Mouse (Mus musculus) MEL (cell line): Measurements from ENCODE around the gene Tenm3. TPM values are rescaled to one million over a fixed set of nuclear protein-coding genes. Genes with fewer than 3 reads are reported as not detected.

Source experiments
- DNase-seq: peaks from one replicate; pipeline ENCODE4 v3.0.0; 2011; ENCODE audit warnings: low read depth, low spot score
- H3K27ac ChIP-seq: 2 replicates; pipeline ENCODE4 v1.5.1; 2012; ENCODE audit warnings: low read depth, mild to moderate bottlenecking, control low read depth, low read length, moderate library complexity; ENCODE audit not compliant: control insufficient read depth
- H3K27me3 ChIP-seq, 2 experiments: fragments of 150-350 bp in 1 of 2; sonication (generic) in 1 of 2; 2 replicates each; pipeline ENCODE4 v1.6.1; 2012; ENCODE audit warnings: low read length in 2 of 2, mild to moderate bottlenecking in 2 of 2, improper control_type of control experiment in 1 of 2, moderate library complexity in 1 of 2; ENCODE audit not compliant: insufficient read depth in 2 of 2, control insufficient read depth in 1 of 2
- H3K36me3 ChIP-seq, 2 experiments: 2 replicates each; pipeline ENCODE4 v1.6.1; 2012 to 2014; ENCODE audit warnings: low read length in 2 of 2, improper control_type of control experiment in 1 of 2, inconsistent platforms in 1 of 2, mild to moderate bottlenecking in 1 of 2; ENCODE audit not compliant: insufficient read depth in 2 of 2, control insufficient read depth in 1 of 2
- H3K4me1 ChIP-seq, 2 experiments: fragments of 150-350 bp in 1 of 2; sonication (generic) in 1 of 2; 2 replicates each; pipeline ENCODE4 v1.6.1; 2012; ENCODE audit warnings: low read length in 2 of 2, improper control_type of control experiment in 1 of 2, mild to moderate bottlenecking in 1 of 2; ENCODE audit not compliant: insufficient read depth in 2 of 2, control insufficient read depth in 1 of 2
- H3K4me3 ChIP-seq, 2 experiments: fragments of 150-350 bp in 1 of 2; sonication (generic) in 1 of 2; 2 replicates each; pipeline ENCODE4 v1.5.1; 2012; ENCODE audit warnings: low read depth in 2 of 2, low read length in 2 of 2, mild to moderate bottlenecking in 2 of 2, moderate library complexity in 2 of 2, control low read depth in 1 of 2, improper control_type of control experiment in 1 of 2; ENCODE audit not compliant: control insufficient read depth in 1 of 2, insufficient read depth in 1 of 2
- H3K79me2 ChIP-seq: 2 replicates; pipeline ENCODE4 v1.6.1; 2012; ENCODE audit warnings: mild to moderate bottlenecking, low read length, moderate library complexity; ENCODE audit not compliant: control insufficient read depth, poor library complexity, insufficient read depth
- H3K9ac ChIP-seq: 2 replicates; pipeline ENCODE4 v1.6.1; 2012; ENCODE audit warnings: low read depth, mild to moderate bottlenecking, control low read depth, low read length, moderate library complexity; ENCODE audit not compliant: control insufficient read depth, poor library complexity, severe bottlenecking
- H3K9me3 ChIP-seq: fragments of 150-350 bp; sonication (generic); replicated peaks from 2 replicates; pipeline ENCODE4 v1.6.1; 2012; ENCODE audit warnings: mild to moderate bottlenecking, low read length, improper control_type of control experiment, moderate library complexity; ENCODE audit not compliant: insufficient read depth
- CHD1 ChIP-seq: IDR thresholded peaks from 2 replicates; pipeline ENCODE4 v1.6.1; 2012; ENCODE audit warnings: low read depth, mild to moderate bottlenecking, inconsistent platforms, low read length, improper control_type of control experiment
- CTCF ChIP-seq, 3 experiments: IDR thresholded peaks in 2 of 3; conservative IDR thresholded peaks in 1 of 3; 2 replicates each; pipeline ENCODE4 v1.5.1; 2011 to 2012; ENCODE audit warnings: low read length in 3 of 3, low read depth in 2 of 3, mild to moderate bottlenecking in 2 of 3, improper control_type of control experiment in 1 of 3, inconsistent platforms in 1 of 3, mixed read lengths in 1 of 3, moderate library complexity in 1 of 3; ENCODE audit not compliant: control insufficient read depth in 1 of 3, insufficient read depth in 1 of 3, poor library complexity in 1 of 3, severe bottlenecking in 1 of 3
- E2F4 ChIP-seq: IDR thresholded peaks from 2 replicates; pipeline ENCODE4 v1.6.1; 2011; ENCODE audit warnings: low read depth, low read length, improper control_type of control experiment, borderline replicate concordance
- ETS1 ChIP-seq: IDR thresholded peaks from 2 replicates; pipeline ENCODE4 v1.6.1; 2012; ENCODE audit warnings: low read depth, mild to moderate bottlenecking, inconsistent platforms, low read length, improper control_type of control experiment, moderate library complexity
- GABPA ChIP-seq: IDR thresholded peaks from 2 replicates; pipeline ENCODE4 v1.6.1; 2012; ENCODE audit warnings: low read depth, mild to moderate bottlenecking, inconsistent platforms, low read length, improper control_type of control experiment, moderate library complexity
- GATA1 ChIP-seq: IDR thresholded peaks from 2 replicates; pipeline ENCODE4 v1.6.1; 2011; ENCODE audit warnings: low read depth, low read length, improper control_type of control experiment
- HCFC1 ChIP-seq: IDR thresholded peaks from 2 replicates; pipeline ENCODE4 v1.6.1; 2012; ENCODE audit warnings: low read depth, mild to moderate bottlenecking, inconsistent platforms, low read length, improper control_type of control experiment, moderate library complexity
- JUND ChIP-seq: IDR thresholded peaks from 2 replicates; pipeline ENCODE4 v1.6.1; 2011; ENCODE audit warnings: low read depth, mild to moderate bottlenecking, improper control_type of control experiment, low read length
- MAFK ChIP-seq: IDR thresholded peaks from 2 replicates; pipeline ENCODE4 v1.6.1; 2011; ENCODE audit warnings: low read depth, mild to moderate bottlenecking, low read length, improper control_type of control experiment, borderline replicate concordance
- MEF2A ChIP-seq: IDR thresholded peaks from 2 replicates; pipeline ENCODE4 v1.6.1; 2014; ENCODE audit warnings: low read depth, mild to moderate bottlenecking, inconsistent platforms, low read length, improper control_type of control experiment; ENCODE audit not compliant: poor library complexity, insufficient replicate concordance, severe bottlenecking; ENCODE audit errors: extremely low read depth
- MXI1 ChIP-seq: IDR thresholded peaks from 2 replicates; pipeline ENCODE4 v1.6.1; 2011; ENCODE audit warnings: mild to moderate bottlenecking, low read depth, low read length, improper control_type of control experiment
- NELFE ChIP-seq: IDR thresholded peaks from 2 replicates; pipeline ENCODE4 v1.6.1; 2011; ENCODE audit warnings: low read depth, low read length, improper control_type of control experiment
- RAD21 ChIP-seq: IDR thresholded peaks from 2 replicates; pipeline ENCODE4 v1.6.1; 2011; ENCODE audit warnings: mild to moderate bottlenecking, low read depth, low read length, improper control_type of control experiment
- SIN3A ChIP-seq: IDR thresholded peaks from 2 replicates; pipeline ENCODE4 v1.6.1; 2012; ENCODE audit warnings: low read length, improper control_type of control experiment, inconsistent platforms
- TBP ChIP-seq: IDR thresholded peaks from 2 replicates; pipeline ENCODE4 v1.8.0; 2011; ENCODE audit warnings: low read depth, low read length, improper control_type of control experiment
- TCF12 ChIP-seq: IDR thresholded peaks from 2 replicates; pipeline ENCODE4 v1.6.1; 2014; ENCODE audit warnings: low read depth, mild to moderate bottlenecking, inconsistent platforms, low read length, improper control_type of control experiment, moderate library complexity
- ZC3H11A ChIP-seq: IDR thresholded peaks from 2 replicates; pipeline ENCODE4 v1.6.1; 2012; ENCODE audit warnings: low read depth, mild to moderate bottlenecking, inconsistent platforms, low read length, improper control_type of control experiment
- ZKSCAN1 ChIP-seq: IDR thresholded peaks from 2 replicates; pipeline ENCODE4 v1.6.1; 2012; ENCODE audit warnings: low read depth, mild to moderate bottlenecking, inconsistent platforms, low read length, improper control_type of control experiment, moderate library complexity
- ZMIZ1 ChIP-seq: IDR thresholded peaks from 2 replicates; pipeline ENCODE4 v1.6.1; 2012; ENCODE audit warnings: low read depth, mild to moderate bottlenecking, inconsistent platforms, low read length, improper control_type of control experiment, moderate library complexity
- polyA plus RNA-seq, 2 experiments: library from polyadenylated mRNA; stranded (reverse) in 1 of 2; unstranded in 1 of 2; fragments of >175 nt in 1 of 2; fragments of >200 nt in 1 of 2; gene quantifications; 2 replicates each; pipeline versions ENCODE4 v1.2.1 to v1.2.4; 2012; ENCODE audit warnings: low replicate concordance in 2 of 2, low read depth in 1 of 2; ENCODE audit not compliant: insufficient read length in 2 of 2, insufficient read depth in 1 of 2, missing spikeins in 1 of 2
- total RNA-seq: library from RNA; depleted of rRNA; stranded (reverse); fragments of 300-350 nt; gene quantifications from 2 replicates; pipeline ENCODE4 v1.2.3, GENCODE M21; 2012

The Tenm3 gene
- total and polyA plus RNA-seq, 3 experiments: not detected

GRCm38 (mm10) chr8:48548908-48549307, 294.8 kb downstream of the Tenm3 start:
- no peak for TF ChIP-seq ZC3H11A
- TF ChIP-seq SIN3A: no peak
- TF ChIP-seq ZMIZ1: no peak
- TF ChIP-seq CTCF (IDR thresholded peaks at IDR 0.05 in 2 of 3, conservative IDR thresholded peaks at IDR 0.05 in 1 of 3; ENCODE audit: control insufficient read depth in 1 of 3, insufficient read depth in 1 of 3, low read depth in 2 of 3, low read length in 3 of 3, poor library complexity in 1 of 3, severe bottlenecking in 1 of 3): no peak
- TF ChIP-seq MEF2A: no peak
- no peak for TF ChIP-seq GATA1
- no peak for TF ChIP-seq NELFE
- no peak for TF ChIP-seq ETS1
- no peak for TF ChIP-seq MAFK
- no peak for TF ChIP-seq JUND
- TF ChIP-seq MXI1: no peak
- no peak for TF ChIP-seq E2F4
- Histone ChIP-seq H3K9ac (no peak overlapping the region), H3K4me1 (no peaks in the 10 kb centered on the region), H3K79me2 (no peaks in the 10 kb centered on the region), H3K9me3 (no peaks in the 10 kb centered on the region), H3K27me3 (no peaks in the 10 kb centered on the region), H3K4me3 (no peak overlapping the region), H3K36me3 (no peaks in the 10 kb centered on the region), H3K27ac (no peak overlapping the region)
- no peak for DNase-seq

DNA sequence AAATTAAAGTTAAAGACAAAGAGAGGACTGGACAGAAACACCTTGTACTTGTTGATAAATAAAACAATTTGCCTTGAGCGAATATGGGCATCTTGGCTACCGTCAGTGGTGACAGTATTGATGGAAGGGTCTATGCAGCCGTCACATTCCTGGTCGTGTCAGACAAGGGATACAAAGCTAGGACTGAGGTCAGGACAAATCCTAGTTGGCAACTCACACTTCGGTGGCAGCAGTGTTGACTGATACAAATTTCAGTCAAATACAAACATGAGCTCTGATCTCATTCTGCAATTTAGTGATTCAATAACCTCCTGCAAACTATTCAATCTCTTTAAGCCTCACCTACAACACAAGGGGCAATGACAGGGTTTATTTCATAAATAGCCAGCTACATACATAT, 298.1 kb downstream of the Tenm3 start:
- Histone ChIP-seq H3K4me3 (no peak overlapping the region), H3K36me3 (no peaks in the 10 kb centered on the region), H3K27ac (no peak overlapping the region), H3K9me3 (no peaks in the 10 kb centered on the region), H3K4me1 (no peaks in the 10 kb centered on the region)
- TF ChIP-seq GABPA: no peak
- no peak for TF ChIP-seq TBP
- no peak for TF ChIP-seq TCF12
- TF ChIP-seq HCFC1: no peak
- TF ChIP-seq ZKSCAN1: no peak
- no peak for TF ChIP-seq ZC3H11A
- no peak for TF ChIP-seq RAD21
- TF ChIP-seq CHD1: no peak
- no peak for TF ChIP-seq MEF2A
- TF ChIP-seq, all 39 proteins: peak for 0
- no peak for DNase-seq
- H3K9ac ChIP-seq: no peak overlapping the region
- no peaks in the 10 kb centered on the region for H3K27me3 ChIP-seq
- H3K79me2 ChIP-seq: no peaks in the 10 kb centered on the region
